Mouse (Mus musculus) spleen, adult 2 months (tissue): Measurements from ENCODE around the gene Cog1.

Source experiments
- CTCF ChIP-seq: fragments of 200-500 bp; IDR thresholded peaks from 2 replicates; pipeline ENCODE4 v1.5.1; 2011; ENCODE audit warnings: mild to moderate bottlenecking, inconsistent platforms; ENCODE audit not compliant: insufficient read depth, insufficient read length, insufficient replicate concordance; ENCODE audit errors: extremely low read depth
- POLR2A ChIP-seq: fragments of 200-500 bp; IDR thresholded peaks from 2 replicates; pipeline ENCODE4 v1.6.1; 2011; ENCODE audit warnings: low read depth, low read length, inconsistent platforms

- TF ChIP-seq POLR2A, result no peak
- TF ChIP-seq CTCF, result no peak
Observed at GRCm38 (mm10) chr11:113698013-113698545, 49.1 kb downstream of the Cog1 start.
